Mouse (Mus musculus): ENCODE results near the gene Casp9. TPM values are rescaled to one million over a fixed set of nuclear protein-coding genes. Genes with fewer than 3 reads are reported as not detected.

Gene Casp9
- polyA plus RNA-seq, 1 experiment: 15.2 TPM

DNA sequence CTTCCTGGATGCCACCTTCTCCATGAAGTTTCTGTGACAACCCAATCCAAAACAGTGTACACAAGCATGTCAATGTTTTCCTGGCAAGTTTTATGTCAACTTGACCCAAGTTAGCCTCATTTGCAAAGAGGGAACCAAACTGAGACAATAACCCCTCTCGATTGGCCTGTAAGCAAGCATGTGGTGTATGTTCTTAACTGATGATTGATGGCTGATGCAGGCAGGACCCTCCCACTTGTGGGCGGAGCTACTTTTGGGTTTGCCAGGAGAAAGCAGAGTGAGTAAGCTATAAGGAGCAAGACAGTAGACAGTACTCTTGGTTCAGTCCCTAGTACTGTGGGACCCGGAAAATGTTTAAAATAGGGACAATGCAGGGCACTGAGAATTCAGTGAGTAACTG is 29.6 kb downstream of the Casp9 start:
- H3K4me3 ChIP-seq: no peak overlapping the region
- H3ac ChIP-seq (ENCODE audit: control insufficient read depth, insufficient read length): no peak overlapping the region
- no peaks in the 10 kb centered on the region for H3K36me3 ChIP-seq (ENCODE audit: control insufficient read depth, insufficient read depth)
- no peaks in the 10 kb centered on the region for H3K79me2 ChIP-seq (ENCODE audit: control insufficient read depth, insufficient read depth)
- TF ChIP-seq MYOD1 (IDR thresholded peaks at IDR 0.05; ENCODE audit: control insufficient read depth in 1 of 3, insufficient read length in 2 of 3, low read depth in 2 of 3) (no peak), POLR2AphosphoS2 (IDR thresholded peaks at IDR 0.05; ENCODE audit: insufficient read length, low read depth) (no peak), E2F4 (IDR thresholded peaks at IDR 0.05; ENCODE audit: insufficient read depth) (no peak), TCF12 (IDR thresholded peaks at IDR 0.05; ENCODE audit: insufficient read depth, poor library complexity, severe bottlenecking) (no peak), USF1 (IDR thresholded peaks at IDR 0.05; ENCODE audit: low read depth) (no peak), MYOG (IDR thresholded peaks at IDR 0.05; ENCODE audit: control insufficient read depth in 1 of 3, insufficient read depth in 1 of 3, insufficient read length in 2 of 3, low read depth in 2 of 3) (no peak), CEBPB (IDR thresholded peaks at IDR 0.05; ENCODE audit: insufficient read depth, poor library complexity, severe bottlenecking) (no peak), REST (IDR thresholded peaks at IDR 0.05; ENCODE audit: insufficient read depth, insufficient read length) (no peak), TCF3 (IDR thresholded peaks at IDR 0.05; ENCODE audit: insufficient read length, low read depth) (no peak), MAX (IDR thresholded peaks at IDR 0.05; ENCODE audit: low read depth) (no peak), POLR2A (IDR thresholded peaks at IDR 0.05; ENCODE audit: insufficient read length, low read depth) (no peak), SRF (IDR thresholded peaks at IDR 0.05; ENCODE audit: control insufficient read depth, insufficient read length, low read depth) (no peak)
- peaks cover 5% of the 10 kb centered on the region for H3K27me3 ChIP-seq (ENCODE audit: control insufficient read depth, insufficient read depth, insufficient read length)
- H3K4me2 ChIP-seq (ENCODE audit: low read depth): no peak overlapping the region

DNA sequence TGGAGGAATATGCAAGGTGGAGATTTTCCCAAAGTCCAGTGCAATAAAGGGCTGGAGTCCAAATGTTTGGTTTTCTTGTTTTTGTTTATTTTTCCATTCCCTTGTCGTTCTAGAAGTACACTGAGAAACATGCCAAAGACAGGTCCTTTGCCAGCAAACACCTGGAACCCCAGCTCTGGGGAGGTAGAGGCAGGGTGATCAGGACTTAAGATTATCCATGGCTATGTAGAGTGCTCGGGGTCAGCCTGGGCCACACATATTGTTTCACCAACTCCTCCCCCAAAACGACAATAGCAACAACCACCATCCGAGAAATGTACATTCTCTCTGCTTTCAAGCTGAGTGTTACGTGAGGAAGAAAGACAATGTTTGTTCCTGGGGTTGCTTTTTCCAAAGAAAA is 32.6 kb downstream of the Casp9 start, which contains the start of gene Cela2a:
Gene Cela2a (minus strand): TSS at position 101 of the 400 bp plus-strand sequence.
- H3K27me3 ChIP-seq (ENCODE audit: control insufficient read depth, insufficient read depth, insufficient read length): peaks cover 5% of the 10 kb centered on the region

GRCm38 (mm10) chr4:141827401-141827800 is 34.0 kb downstream of the Casp9 start:
- Histone ChIP-seq H3K27me3 (ENCODE audit: control insufficient read depth, insufficient read depth, insufficient read length) (peaks cover 5% of the 10 kb centered on the region), H3ac (ENCODE audit: control insufficient read depth, insufficient read length) (no peak overlapping the region), H3K4me2 (ENCODE audit: low read depth) (no peak overlapping the region), H3K79me2 (ENCODE audit: control insufficient read depth, insufficient read depth) (no peaks in the 10 kb centered on the region), H3K36me3 (ENCODE audit: control insufficient read depth, insufficient read depth) (no peaks in the 10 kb centered on the region), H3K4me3 (no peak overlapping the region)
- no peak for TF ChIP-seq USF1 (IDR thresholded peaks at IDR 0.05; ENCODE audit: low read depth)
- TF ChIP-seq MAX (IDR thresholded peaks at IDR 0.05; ENCODE audit: low read depth): no peak
- TF ChIP-seq MYOG (IDR thresholded peaks at IDR 0.05; ENCODE audit: control insufficient read depth in 1 of 3, insufficient read depth in 1 of 3, insufficient read length in 2 of 3, low read depth in 2 of 3): no peak
- TF ChIP-seq MYOD1 (IDR thresholded peaks at IDR 0.05; ENCODE audit: control insufficient read depth in 1 of 3, insufficient read length in 2 of 3, low read depth in 2 of 3): no peak
- TF ChIP-seq CEBPB (IDR thresholded peaks at IDR 0.05; ENCODE audit: insufficient read depth, poor library complexity, severe bottlenecking): no peak
- no peak for TF ChIP-seq TCF3 (IDR thresholded peaks at IDR 0.05; ENCODE audit: insufficient read length, low read depth)
- TF ChIP-seq POLR2A (IDR thresholded peaks at IDR 0.05; ENCODE audit: insufficient read length, low read depth): no peak

More for the DNA sequence above, 32.6 kb downstream of the Casp9 start, which contains the start of gene Cela2a:
- no peaks in the 10 kb centered on the region for H3K79me2 ChIP-seq (ENCODE audit: control insufficient read depth, insufficient read depth)
- no peaks in the 10 kb centered on the region for H3K36me3 ChIP-seq (ENCODE audit: control insufficient read depth, insufficient read depth)
- no peak within 1 kb of the TSS for H3K4me3 ChIP-seq
- H3ac ChIP-seq (ENCODE audit: control insufficient read depth, insufficient read length): no peak within 1 kb of the TSS
- no peak within 1 kb of the TSS for H3K4me2 ChIP-seq (ENCODE audit: low read depth)
- TF ChIP-seq E2F4 (IDR thresholded peaks at IDR 0.05; ENCODE audit: insufficient read depth) (no peak), USF1 (IDR thresholded peaks at IDR 0.05; ENCODE audit: low read depth) (no peak), TCF12 (IDR thresholded peaks at IDR 0.05; ENCODE audit: insufficient read depth, poor library complexity, severe bottlenecking) (no peak), POLR2AphosphoS2 (IDR thresholded peaks at IDR 0.05; ENCODE audit: insufficient read length, low read depth) (no peak), MYOD1 (IDR thresholded peaks at IDR 0.05; ENCODE audit: control insufficient read depth in 1 of 3, insufficient read length in 2 of 3, low read depth in 2 of 3) (no peak), TCF3 (IDR thresholded peaks at IDR 0.05; ENCODE audit: insufficient read length, low read depth) (no peak), REST (IDR thresholded peaks at IDR 0.05; ENCODE audit: insufficient read depth, insufficient read length) (no peak)

DNA sequence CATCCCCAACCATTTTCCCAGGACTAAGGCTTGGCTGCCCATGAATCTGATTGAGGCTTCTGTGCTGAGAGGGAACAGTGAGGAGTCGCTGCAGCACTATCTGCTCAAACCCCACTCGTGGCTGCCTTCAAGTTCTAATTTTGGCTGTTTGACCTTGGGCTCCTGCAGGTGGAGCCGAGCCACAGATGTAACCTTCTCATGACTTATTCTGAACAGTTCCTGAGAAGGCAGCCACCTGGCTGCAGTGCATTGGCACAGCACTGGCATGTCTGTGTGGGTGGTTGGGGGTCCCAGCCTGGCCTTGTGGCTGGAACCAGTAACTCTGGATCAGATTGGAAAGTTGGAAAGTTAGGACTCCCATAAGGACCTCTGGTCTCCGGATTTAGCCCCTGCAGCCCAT is 34.8 kb downstream of the Casp9 start:
- no peak overlapping the region for H3K4me2 ChIP-seq (ENCODE audit: low read depth)
- H3K4me3 ChIP-seq: no peak overlapping the region
- H3K79me2 ChIP-seq (ENCODE audit: control insufficient read depth, insufficient read depth): no peaks in the 10 kb centered on the region
- TF ChIP-seq MAX (IDR thresholded peaks at IDR 0.05; ENCODE audit: low read depth) (no peak), TCF12 (IDR thresholded peaks at IDR 0.05; ENCODE audit: insufficient read depth, poor library complexity, severe bottlenecking) (no peak), POLR2A (IDR thresholded peaks at IDR 0.05; ENCODE audit: insufficient read length, low read depth) (no peak), TCF3 (IDR thresholded peaks at IDR 0.05; ENCODE audit: insufficient read length, low read depth) (no peak), REST (IDR thresholded peaks at IDR 0.05; ENCODE audit: insufficient read depth, insufficient read length) (no peak), SRF (IDR thresholded peaks at IDR 0.05; ENCODE audit: control insufficient read depth, insufficient read length, low read depth) (no peak), CEBPB (IDR thresholded peaks at IDR 0.05; ENCODE audit: insufficient read depth, poor library complexity, severe bottlenecking) (no peak)
- peaks cover 5% of the 10 kb centered on the region for H3K27me3 ChIP-seq (ENCODE audit: control insufficient read depth, insufficient read depth, insufficient read length)
- no peaks in the 10 kb centered on the region for H3K36me3 ChIP-seq (ENCODE audit: control insufficient read depth, insufficient read depth)
- no peak overlapping the region for H3ac ChIP-seq (ENCODE audit: control insufficient read depth, insufficient read length)

- Histone ChIP-seq H3ac (ENCODE audit: control insufficient read depth, insufficient read length) (no peak overlapping the region), H3K36me3 (ENCODE audit: control insufficient read depth, insufficient read depth) (no peaks in the 10 kb centered on the region), H3K4me3 (no peak overlapping the region), H3K27me3 (ENCODE audit: control insufficient read depth, insufficient read depth, insufficient read length) (peaks cover 5% of the 10 kb centered on the region), H3K79me2 (ENCODE audit: control insufficient read depth, insufficient read depth) (no peaks in the 10 kb centered on the region), H3K4me2 (ENCODE audit: low read depth) (no peak overlapping the region)
- TF ChIP-seq POLR2A (IDR thresholded peaks at IDR 0.05; ENCODE audit: insufficient read length, low read depth): no peak
- TF ChIP-seq REST (IDR thresholded peaks at IDR 0.05; ENCODE audit: insufficient read depth, insufficient read length): no peak
- no peak for TF ChIP-seq SRF (IDR thresholded peaks at IDR 0.05; ENCODE audit: control insufficient read depth, insufficient read length, low read depth)
- no peak for TF ChIP-seq CEBPB (IDR thresholded peaks at IDR 0.05; ENCODE audit: insufficient read depth, poor library complexity, severe bottlenecking)
- no peak for TF ChIP-seq TCF12 (IDR thresholded peaks at IDR 0.05; ENCODE audit: insufficient read depth, poor library complexity, severe bottlenecking)
These were observed 37.0 kb downstream of the Casp9 start for GRCm38 (mm10) chr4:141830381-141830780.
